Mouse (Mus musculus): Measurements from ENCODE around the gene Tex33.

GRCm38 (mm10) chr15:78331523-78332340 lies 64.0 kb downstream of the Tex33 start:
- TF ChIP-seq CTCF (IDR thresholded peaks at IDR 0.05 in 2 of 3, conservative IDR thresholded peaks at IDR 0.05 in 1 of 3; ENCODE audit: control insufficient read depth in 1 of 3, insufficient read depth in 1 of 3, low read depth in 2 of 3, low read length in 3 of 3, poor library complexity in 1 of 3, severe bottlenecking in 1 of 3) (no peak), TBP (IDR thresholded peaks at IDR 0.05; ENCODE audit: low read depth, low read length) (no peak), MAX (IDR thresholded peaks at IDR 0.05; ENCODE audit: low read length) (no peak), ZNF384 (IDR thresholded peaks at IDR 0.05; ENCODE audit: low read depth, low read length) (no peak), ZC3H11A (IDR thresholded peaks at IDR 0.05; ENCODE audit: low read depth, low read length) (no peak), POLR2A (IDR thresholded peaks at IDR 0.05; ENCODE audit: control insufficient read depth in 1 of 2, insufficient read depth in 1 of 2, low read depth in 1 of 2, low read length in 2 of 2, poor library complexity in 1 of 2) (no peak), MAFK (IDR thresholded peaks at IDR 0.05; ENCODE audit: borderline replicate concordance, low read depth, low read length) (no peak), HCFC1 (IDR thresholded peaks at IDR 0.05; ENCODE audit: low read depth, low read length) (no peak), POLR2AphosphoS5 (IDR thresholded peaks at IDR 0.05; ENCODE audit: borderline replicate concordance, low read depth, low read length) (no peak), POLR2AphosphoS2 (IDR thresholded peaks at IDR 0.05; ENCODE audit: low read length) (no peak), ZKSCAN1 (IDR thresholded peaks at IDR 0.05; ENCODE audit: low read depth, low read length) (no peak), TAL1 (IDR thresholded peaks at IDR 0.05; ENCODE audit: low read length) (no peak), NRF1 (IDR thresholded peaks at IDR 0.05; ENCODE audit: insufficient read depth, low read depth, low read length, poor library complexity, severe bottlenecking) (no peak), KAT2A (conservative IDR thresholded peaks at IDR 0.05; ENCODE audit: low read depth, low read length) (no peak)

All from MEL (cell line).